Mouse (Mus musculus): Measurements from ENCODE around the gene Drc1.
A peak's percentile ranks its signal among the peaks of the same experiment; 100 is the strongest.

Gene Drc1

DNA sequence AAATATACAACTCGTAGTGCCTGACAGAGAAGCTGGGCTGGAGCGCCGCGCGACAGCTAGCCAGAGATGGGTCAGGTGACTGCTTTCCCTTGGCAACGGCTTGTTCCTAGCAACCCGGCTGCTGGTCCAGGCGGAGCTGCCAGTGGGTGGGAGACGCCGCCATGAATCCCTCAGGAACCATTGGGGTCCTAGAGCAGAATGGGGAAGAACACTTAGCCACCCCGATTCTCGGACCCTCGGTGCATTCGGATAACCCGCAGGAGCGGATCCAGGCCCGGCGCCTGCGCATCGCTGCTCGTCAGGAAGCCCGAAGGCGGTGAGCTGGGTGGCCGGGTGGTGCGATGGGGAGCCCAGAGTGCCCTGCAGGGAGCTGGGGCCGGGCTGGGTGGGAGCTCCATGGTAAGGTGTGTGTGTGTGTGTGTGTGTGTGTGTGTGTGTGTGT is at the start of gene Drc1:
Gene Drc1, plus strand, starts transcription at position 98 of the 442 bp plus-strand sequence.
- no peak for DNase-seq

DNA sequence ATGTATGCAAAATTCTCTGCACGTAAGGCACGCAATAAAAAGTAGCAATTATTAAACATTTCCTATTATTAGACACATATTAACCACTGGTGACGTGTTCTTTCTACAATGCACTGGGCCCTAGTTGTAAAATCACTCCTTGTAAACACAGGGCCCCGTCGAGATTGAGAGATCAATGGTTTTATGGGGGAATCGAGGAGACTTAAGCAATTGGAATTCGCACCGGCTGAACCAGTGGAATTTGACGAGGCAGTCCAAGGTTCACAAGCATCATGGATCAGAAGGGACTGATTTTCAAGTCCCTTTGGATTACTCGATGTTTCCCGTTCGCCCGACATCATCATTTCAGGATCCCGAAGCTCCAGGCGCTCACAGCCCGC is 49.3 kb upstream of the Drc1 start:
- DNase-seq, result no peak

DNA sequence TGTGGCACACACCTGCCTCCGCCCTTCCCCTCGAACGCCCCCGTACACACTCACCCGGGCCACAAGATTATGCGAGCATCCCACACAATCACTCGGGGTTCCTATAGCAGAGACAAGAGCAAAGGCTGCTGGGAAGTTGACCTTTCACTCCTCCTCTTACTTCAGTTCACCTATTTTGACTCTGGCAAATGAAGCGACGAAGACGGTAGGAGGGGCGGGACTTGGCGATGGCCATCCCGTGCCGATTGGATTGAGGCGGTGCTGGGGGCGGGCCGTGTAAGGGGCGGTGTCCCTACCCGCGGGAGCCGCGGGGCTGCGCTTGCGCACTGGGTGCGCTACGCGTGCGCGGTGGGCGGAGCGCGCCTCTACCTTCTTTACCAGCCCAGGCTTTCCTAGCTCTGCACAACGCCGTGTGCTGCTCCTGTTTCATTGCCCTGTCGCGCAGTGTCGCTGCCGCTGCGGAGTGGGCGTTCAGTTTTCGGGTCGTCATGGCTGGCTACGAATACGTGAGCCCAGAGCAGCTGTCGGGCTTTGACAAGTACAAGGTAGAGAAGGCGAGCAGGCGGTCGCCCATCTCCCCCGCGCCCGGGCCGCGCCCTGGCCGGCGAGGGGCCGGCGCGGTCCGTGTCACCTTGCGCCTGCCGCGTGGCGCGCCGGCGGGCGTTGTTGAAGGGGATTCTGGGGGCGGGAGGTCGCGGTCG is 48.8 kb upstream of the Drc1 start, which contains the start of gene Selenoi:
Gene Selenoi, plus strand, starts transcription at position 311 of the 701 bp plus-strand sequence.
- DNase-seq, result peak; percentile 99 to 100

DNA sequence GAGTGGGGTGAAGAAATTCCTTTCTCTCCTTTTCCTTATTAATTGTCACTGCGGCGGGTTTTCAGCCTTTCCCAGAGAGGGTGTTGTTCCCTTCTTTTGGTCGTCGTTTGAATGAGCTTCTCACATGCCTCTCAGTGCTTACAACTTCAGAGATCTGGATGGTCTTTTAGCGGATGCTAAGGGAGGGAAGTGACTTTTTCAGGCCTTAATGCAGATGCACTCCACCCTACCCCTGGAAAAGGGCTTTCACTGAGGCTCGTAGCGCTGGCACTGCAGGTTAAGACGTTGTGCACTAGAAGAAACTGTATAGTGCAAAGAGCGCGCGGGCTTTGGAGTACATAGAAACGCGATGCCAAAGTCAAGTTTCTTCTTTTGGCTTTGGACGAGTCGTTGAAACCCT is 48.1 kb upstream of the Drc1 start:
- DNase-seq, result peak; percentile 21 to 24

DNA sequence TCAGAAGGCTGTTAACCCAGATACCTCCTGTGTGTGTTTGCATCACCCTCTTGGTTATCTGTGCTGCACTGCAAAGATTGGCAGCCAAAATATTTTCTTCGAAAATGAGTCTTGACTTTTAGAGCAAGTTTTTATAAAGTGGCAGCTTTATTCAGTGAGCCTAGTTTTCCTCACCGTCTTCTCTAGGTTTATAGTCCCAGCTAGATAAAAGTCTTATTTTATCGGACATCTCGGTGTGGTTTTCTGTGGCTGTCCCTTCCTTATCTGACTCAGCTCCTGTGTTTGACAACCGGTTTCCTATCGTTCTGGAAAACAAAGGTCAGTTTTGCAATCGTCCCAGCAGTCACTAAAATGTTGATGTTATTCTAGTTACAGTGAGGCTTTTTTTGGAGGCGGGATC is 47.2 kb upstream of the Drc1 start:
- no peak for DNase-seq

DNA sequence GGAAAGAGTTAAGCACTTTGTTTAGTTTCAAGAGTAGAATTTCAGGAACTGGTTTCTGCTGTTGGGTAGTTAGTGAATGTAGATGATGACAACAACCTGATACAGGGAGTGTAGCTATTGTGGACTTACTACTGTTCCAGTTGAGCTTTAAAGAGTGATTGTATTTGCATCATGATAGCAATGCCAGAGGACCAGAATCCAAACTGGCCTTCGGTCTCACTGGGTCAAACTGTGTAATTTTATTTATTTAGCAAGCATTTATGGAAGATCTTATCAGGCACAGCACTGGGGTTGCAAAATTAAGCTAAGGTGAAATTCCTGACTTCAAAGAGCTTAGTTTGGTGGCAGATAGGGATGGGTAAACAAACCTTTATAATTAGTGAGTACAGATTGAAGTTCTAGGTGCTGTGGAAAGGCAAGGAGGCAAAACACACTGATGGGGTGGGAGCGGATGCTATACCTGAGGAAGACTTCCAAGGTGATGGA is 45.5 kb upstream of the Drc1 start:
- DNase-seq, result no peak

DNA sequence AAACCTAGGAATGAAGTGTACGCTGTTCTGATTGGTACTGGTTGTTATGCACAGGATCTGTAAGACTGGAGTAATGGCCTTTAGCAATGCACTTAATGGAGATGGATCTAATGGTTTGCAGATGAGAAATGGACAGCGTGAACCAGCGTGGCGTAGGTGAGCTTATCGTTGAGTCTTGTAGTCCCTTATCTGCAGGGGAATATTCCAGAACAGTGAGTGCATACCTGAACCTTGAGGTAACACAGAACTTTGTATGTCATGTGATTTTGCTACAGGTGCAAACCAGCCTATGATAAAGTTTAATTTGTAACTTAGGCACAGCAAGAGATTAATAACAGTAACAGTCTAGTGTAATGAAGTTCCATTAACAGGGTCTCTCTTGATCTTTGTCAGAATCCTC is 42.7 kb upstream of the Drc1 start:
- DNase-seq, result no peak

DNA sequence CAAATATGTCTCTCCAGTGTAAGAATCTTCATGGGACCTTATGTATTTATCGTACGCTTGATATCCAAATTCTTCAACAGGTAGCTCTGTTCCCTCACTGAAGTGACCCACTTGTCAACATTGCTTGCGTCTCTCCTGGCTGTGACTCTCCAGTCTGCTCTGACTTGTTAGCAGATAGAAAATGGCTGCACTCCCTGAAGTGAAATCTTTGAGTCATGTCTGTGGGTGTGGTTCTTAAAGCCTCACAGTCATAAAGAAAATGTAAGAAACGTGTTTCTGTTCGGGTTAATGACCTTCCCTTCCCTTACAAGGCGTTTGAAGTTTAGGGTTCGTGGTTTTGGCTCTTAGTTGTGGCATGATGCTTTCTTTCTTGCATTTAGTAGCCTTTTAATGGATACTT is 40.6 kb upstream of the Drc1 start:
- no peak for DNase-seq

DNA sequence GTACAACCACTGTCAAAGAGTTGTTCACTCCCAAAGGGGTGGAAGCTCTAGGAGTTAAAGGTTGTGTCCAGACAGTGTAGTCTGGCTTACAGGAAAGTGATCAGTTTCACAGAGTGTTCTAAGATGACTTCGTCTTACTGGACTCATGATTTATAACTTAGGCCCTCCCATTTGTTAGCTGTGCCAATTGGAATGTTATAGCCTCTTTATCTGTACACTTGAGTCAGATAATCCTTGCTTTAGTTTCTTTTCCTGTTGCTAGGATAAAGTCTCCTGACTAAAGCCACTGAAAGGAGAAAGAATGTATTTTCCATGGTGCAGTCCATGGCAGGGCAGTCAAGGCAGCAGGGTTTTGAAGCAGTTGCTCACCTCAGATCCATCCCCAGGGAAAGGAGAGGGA is 38.8 kb upstream of the Drc1 start:
- no peak for DNase-seq

DNA sequence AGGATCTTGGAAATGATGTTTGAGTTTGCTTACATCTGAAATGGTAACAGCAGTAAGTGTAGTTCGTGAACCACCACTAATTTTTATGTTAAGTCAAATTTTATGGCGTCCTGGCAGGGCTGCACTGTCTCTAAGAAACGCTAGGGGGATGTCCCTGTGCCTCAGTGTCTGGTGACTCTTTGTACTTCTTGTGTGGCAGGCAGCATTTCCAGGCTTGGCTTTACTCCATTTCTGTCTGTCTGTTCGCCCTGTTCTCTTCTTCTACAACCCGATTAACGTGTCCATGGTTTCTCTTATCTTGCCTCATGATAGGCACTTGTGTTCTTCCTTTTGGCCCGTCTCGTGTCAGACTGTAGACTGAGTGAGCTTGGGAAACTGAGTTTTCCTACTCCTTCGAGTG is 37.4 kb upstream of the Drc1 start:
- peak in 1 of 2 experiments; percentile 2 for DNase-seq

DNA sequence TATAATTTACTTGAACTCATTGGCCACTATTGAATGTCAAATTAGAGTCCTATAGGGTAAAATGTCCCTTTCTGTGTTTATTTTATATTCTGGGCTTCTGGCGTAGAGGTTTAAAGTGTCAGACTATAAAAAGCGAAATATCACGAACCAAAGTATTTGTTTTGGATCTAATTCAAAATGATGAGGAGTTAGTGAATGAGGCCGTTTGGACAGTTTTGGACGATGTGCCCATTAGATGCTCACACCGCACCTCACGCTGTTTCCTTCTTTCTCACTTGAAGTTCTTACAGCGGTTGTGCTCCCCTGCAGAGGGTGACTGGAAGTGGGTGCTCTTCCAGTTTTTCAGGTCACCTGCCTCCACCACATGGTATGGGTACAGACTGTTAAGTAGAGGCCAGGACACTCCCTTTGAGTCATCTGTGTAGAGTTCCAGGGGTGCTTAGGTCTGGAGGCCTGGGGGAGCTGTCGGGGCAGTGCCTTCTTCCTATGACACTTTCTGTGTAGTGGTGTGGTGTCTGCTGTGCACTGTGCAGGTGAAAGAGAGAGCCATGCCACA is 35.2 kb upstream of the Drc1 start:
- no peak for DNase-seq

DNA sequence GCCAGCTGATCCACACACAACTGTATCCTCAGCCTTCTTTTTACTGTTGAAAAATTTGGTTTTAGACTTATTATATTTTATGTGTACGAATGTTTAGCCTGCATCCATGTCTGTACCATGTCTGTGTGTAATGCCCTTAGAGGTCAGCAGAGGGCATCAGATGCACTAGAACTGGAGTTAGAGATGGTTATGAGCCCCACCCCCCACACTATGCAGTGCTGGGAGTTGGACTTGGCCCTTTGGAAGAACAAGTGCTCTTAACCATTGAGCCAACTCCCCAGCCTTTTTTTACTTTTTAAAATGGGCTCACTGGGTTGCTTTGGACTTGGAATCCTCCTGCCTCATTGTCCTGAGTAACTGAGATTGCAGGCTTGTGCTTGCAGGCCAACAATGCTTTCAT is 33.5 kb upstream of the Drc1 start:
- DNase-seq, result peak; percentile 3 to 17

DNA sequence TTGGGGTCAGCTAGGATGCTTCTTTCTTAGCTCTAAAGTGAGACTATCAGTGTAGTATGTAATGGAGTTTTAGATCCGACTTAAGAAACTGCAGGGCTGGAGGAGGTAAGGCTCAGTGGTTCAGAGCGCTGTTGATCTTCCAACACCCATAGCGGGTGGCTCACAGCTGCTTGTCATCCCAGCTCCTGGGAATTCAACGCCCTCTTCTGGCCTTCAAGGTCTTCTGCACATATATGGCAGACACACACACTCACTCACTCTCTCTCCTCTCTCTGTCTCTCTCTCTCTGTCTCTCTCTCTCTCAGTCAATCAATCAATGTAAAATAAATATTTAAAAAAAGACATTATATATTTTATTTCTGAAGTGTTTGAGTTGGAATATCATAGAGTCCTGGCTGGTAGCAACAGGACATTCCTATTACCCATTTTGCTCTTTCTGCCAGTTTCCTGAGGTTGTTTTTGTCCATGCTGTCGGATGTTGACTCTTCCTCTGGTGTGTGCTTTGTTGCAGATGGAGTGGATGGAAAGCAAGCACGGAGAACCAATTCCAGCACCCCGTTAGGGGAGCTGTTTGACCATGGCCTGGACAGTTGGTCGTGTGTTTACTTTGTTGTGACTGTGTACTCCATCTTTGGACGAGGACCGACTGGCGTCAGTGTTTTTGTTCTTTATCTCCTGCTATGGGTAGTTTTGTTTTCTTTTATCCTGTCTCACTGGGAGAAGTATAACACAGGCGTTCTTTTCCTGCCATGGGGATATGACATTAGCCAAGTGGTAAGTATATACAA is 25.4 kb upstream of the Drc1 start:
- no peak for DNase-seq

DNA sequence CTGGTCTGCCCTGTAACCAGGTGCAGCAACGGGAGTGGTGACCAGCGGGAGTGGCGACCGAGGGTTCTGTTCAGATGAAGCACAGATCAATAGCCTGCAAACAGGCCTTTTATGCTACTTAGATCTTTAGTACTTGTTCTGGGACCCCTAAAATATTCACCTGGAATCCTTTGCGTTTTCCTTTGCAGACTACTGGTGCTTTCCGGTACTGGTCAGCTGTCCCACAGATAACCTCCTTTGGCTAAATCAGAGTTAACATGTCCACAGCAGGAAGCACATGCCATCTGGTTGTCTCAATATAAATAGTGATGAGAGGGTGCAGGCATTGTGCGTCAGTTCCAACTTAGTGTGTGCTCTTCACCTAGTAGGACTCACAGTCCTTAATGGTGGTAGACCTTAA is 22.4 kb upstream of the Drc1 start:
- DNase-seq, result no peak

DNA sequence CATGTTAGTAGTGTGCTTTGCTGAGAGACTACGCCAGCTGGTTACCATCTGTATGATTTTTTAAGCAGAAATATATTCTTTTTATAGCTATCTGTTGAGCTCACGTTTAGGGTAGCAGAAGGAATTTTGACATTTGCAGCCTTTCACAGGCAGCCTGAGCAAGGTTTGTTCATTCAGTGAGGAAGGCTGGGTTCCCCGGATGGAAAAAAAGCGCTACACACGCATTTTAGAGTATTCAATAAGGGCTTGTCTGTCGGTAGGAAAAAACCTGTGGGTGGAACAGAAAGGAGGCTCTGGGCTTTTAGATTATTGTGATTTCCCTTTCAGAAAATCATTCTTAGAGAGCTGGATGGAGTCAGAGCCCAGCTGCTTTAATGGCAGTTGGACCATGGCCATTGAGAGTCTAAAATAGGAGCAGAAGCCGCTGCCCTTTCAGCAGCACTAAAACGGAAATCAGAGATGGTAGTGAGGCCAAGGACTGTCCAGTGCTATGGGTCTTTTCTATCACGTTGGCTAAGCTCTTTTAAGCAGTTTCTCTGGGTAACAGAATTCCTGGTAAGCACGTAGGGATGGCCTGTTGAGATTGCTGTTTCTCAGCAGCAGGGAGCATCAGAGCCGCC is 10.5 kb upstream of the Drc1 start:
- no peak for DNase-seq

DNA sequence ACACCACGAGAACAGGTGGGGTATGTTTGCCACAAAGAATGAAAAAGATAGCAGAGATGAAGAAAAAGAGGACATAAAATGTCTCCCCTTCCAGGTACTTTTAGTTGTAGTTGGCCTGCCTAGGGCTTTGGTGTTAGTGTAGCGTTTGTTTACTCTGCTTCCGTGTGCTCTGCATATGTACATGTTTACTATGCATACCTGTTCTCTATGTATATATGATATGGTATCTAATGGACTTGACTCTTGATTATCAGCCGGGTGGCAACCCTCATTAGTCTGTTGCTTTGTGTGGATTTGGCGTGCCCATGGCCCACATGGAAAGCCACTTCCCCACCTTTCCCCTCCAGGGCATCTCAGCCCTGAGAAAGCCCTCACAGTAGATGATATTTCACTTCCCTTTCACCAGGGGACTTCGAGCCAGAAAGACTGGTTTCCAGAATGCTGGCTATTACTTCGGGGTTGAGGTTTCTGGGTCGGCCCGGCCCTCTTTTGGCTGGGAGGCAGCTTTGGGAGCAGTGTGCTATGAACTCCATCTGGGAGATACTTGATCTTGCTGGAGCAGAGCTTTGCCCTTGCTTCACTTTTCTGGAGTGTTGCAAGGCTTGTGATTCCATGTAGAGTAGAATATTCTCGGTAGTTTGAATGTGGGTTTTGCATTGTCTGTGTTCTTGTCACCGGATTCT is 9.4 kb upstream of the Drc1 start:
- DNase-seq, result no peak

DNA sequence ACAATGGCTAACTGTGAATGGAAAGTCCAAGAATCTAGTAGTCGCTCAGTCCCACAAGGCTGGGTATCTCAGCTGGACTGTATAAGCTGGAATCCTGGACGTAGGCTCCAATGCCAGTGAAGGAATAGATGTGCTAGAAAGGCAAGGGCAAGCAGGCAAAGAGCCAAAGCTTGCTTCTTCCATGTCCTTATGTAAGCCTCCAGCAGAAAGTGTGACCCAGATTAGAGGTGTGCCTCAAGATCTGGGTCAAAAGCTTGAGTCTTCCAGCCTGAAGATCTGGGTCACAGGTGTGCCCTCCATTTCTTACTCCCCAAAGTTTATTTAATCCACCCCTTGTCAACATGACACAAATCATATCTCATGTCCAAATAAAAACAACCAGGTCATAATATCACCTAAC is 4.8 kb upstream of the Drc1 start:
- no peak for DNase-seq

DNA sequence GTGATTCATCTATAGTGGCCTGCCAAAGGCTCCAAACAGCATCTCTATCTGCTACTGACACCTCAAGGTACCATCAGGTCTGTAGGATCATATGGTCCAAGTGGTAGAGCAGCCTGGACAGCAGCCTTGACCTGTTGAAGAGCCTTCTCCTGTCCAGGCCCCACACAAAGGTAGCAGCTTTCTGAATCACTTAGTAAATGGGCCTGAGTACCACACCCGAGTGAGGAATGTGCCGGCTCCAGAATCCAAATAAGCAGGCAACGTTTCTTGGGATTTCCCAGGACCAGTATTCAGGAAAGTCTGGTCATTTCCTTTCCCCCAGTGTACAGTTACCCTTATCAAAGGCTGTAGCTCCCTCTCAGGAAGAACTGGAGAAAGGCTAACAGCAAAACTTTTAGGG is 2.2 kb upstream of the Drc1 start:
- DNase-seq, result no peak

DNA sequence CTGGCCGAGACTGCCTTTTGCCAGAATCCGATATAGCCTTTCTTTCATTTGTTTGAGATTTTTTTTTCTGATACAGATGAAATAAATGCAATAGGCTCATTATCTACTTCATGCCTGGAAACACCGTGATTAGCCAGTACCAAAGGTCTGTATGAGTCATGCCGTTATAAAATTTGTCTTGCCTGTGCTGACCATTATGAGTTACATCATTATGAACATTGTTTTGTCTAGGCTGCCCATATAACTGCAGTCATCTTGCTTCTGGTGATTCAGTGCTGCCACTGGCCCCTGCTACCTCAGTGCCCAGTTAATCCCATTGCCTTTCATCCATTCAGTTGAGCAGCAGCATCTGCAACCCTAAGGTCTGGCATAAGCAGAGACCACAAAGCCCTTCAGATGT is 1.7 kb upstream of the Drc1 start:
- DNase-seq, result no peak

DNA sequence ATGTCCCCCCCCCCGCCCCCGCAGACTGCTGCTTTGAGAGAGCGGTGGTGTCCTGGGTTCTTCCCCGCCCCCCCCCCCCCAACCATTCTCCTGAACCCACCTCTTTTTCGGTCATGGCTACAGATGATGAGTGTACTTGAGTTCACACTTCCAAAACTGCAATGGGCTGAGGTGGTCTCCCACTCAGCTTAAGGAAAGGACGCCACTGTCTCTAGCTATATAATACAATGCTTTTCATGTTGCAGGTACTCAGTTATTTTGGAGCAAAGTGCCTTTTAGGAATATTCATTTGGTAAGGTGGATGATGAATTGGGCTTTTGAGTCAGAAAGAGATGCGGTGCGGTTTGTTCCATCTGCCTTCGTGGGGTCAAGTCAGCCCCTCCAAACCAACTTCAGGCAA is 324 bp upstream of the Drc1 start:
- no peak for DNase-seq

DNA sequence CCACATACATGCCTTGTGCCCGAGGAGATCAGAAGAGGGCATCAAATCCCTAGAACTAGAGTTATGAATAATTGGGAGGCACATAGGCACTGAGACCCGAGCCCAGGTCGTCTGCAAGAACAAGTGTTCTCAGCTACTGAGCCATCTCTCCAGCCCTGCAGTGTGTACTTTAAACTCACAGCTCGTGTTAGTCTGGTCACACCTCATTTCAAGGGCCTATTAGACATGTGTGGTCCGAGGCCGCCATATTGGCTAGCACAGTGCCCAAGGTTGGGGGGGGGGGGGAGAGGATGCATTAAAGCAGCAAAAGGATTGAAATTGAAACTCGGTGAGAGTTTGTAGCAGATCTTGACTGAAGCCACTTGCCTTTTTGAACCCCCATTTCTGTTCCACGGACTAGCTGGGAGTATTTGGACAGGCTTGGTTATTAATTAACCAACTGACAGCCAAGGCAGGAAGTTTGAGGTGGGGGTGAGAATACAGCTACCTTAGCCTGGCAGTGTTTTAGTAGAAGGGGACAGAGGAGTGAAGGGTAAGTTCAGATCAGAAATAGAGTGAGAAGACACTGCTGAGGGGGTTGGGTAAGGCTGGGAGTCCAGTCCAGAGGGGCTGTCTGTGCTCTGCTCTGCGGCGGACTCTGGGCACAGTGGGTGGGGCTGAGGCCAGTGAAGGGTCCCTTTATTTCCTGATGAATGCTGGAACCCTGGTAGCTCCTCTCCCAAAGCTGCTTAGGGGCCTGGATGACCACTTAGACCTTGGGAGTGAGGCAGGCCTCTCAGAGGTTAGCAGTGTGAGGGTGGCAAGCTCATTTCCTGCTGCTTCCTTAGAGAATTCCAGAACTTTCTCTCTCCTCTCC is 5.0 kb downstream of the Drc1 start:
- no peak for DNase-seq
